Mouse (Mus musculus) telencephalon, adult 2 months (tissue): ENCODE results near the gene Gm18596.
"Not testable (repeated sequence)": the region's sequence is repeated elsewhere in the genome, so short reads cannot be mapped to it uniquely, and the experiment has no call there.

Experiments
- DNase-seq: peaks from one replicate; pipeline ENCODE4 v3.0.0-alpha.2; 2011; ENCODE audit warnings: low read depth, low spot score

Gene Gm18596

DNA sequence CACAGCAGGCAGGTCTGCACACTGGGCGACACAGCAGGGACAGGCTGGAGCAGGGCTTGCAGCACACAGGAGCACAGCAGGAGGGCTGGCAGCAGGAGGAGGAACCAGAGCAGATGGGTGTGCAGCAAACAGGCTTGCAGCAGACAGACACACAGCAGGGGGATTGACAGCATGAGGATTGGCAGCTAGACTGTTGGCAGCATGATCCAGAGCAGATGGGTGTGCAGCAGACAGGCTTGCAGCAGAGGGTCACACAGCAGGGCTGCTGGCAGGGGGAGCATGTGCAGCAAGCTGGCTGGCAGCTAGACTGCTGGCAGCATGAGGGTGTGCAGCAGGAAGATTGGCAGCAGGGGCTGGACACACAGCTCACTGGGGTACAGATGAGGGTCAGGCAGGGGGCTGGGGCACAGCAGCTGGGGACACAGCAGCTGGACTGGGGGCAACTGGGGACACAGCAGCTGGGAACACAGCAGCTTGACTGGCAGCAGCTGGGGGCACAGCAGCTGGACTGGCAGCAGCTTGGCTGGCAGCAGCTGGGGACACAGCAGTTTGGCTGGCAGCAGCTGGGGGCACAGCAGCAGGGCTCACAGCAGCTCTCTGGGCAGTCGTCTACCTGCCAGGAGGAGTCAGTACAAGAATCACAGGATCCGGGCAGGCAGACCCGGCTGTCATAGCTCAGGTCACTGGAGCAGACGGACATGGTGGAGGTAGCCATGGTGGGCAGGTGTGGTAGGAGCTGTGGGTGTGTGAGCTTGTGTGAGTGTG is at the start of gene Gm18596:
Gm18596 (minus strand) TSS at position 715 of the 765 bp plus-strand sequence.
- DNase-seq: not testable (repeated sequence)

DNA sequence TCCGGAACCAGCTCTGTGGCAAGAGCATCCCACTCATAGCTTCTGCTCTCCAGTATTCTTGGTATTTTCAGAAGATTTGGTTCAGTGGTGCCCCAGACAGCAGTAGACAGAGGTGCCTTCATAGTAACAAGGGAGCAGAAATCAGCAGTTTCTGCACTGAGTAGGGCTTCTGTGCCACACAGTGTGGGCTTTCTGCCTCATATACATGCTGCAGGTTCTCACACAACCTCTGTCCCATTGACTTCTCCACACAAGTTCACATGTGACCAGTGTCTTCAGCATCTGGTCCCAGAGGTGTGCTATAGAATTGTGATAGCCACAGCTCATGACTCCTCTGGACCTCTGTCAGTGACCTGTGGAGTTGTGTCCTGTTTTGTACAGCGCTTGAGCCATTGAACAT is 46.2 kb upstream of the Gm18596 start:
- no peak for DNase-seq

DNA sequence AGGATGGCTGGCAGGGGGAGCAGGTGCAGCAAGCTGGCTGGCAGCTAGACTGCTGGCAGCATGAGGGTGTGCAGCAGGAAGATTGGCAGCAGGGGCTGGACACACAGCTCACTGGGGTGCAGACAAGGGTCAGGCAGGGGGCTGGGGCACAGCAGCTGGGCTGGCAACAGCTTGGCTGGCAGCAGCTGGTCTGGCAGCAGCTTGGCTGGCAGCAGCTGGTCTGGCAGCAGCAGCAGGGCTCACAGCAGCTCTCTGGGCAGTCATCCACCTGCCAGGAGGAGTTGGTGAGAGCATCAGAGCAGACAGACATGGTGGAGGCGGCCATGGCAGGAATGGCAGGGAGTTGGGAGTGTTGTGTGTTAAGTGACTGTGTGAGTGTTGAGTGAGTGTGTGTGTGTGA is 45.4 kb upstream of the Gm18596 start, which contains the start of gene Gm7137:
Gm7137 (minus strand) TSS at position 325 of the 400 bp plus-strand sequence.
- not testable (repeated sequence) for DNase-seq

DNA sequence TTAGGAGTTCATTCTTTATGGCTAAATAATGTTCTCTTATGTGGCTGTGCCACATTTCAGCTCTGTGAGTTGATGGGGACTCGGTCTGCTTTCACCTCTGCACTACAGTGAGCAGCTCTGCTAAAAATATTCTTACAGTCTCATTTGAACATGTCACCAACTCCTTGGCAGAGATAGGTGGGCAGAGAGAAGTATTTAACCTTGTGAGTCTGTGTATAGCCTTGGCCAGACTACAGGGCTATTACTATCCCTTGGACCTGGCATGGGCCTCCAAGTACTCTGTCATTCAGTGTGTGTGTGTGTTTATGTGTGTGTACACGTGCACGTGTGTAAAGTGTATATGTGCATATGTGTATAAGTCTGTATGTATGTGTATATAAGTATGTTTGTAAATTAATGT is 41.0 kb upstream of the Gm18596 start:
- DNase-seq: not testable (repeated sequence)

DNA sequence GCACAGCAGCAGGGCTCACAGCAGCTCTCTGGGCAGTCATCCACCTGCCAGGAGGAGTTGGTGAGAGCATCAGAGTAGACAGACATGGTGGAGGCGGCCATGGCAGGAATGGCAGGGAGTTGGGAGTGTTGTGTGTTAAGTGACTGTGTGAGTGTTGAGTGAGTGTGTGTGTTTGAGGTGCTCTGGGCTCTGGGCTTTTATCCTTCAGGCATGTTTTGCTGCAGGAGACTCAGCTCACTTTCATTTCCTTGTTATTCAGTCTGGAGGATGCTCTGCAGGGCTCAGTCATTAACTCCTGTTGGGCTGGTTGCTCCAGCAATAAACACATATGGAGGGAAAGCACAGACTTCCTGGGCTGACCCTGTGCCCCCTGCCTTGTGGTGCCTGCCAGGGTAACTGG is 40.0 kb upstream of the Gm18596 start, which contains the start of gene Gm3250:
Gm3250 (minus strand) TSS at position 101 of the 400 bp plus-strand sequence.
- not testable (repeated sequence) for DNase-seq

DNA sequence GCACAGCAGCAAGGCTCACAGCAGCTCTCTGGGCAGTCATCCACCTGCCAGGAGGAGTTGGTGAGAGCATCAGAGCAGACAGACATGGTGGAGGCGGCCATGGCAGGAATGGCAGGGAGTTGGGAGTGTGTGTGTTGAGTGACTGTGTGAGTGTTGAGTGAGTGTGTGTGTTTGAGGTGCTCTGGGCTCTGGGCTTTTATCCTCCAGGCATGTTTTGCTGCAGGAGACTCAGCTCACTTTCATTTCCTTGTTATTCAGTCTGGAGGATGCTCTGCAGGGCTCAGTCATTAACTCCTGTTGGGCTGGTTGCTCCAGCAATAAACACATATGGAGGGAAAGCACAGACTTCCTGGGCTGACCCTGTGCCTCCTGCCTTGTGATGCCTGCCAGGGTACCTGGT is 34.4 kb upstream of the Gm18596 start, which contains the start of gene Gm7138:
Gm7138 (minus strand) TSS at position 101 of the 400 bp plus-strand sequence.
- not testable (repeated sequence) for DNase-seq

DNA sequence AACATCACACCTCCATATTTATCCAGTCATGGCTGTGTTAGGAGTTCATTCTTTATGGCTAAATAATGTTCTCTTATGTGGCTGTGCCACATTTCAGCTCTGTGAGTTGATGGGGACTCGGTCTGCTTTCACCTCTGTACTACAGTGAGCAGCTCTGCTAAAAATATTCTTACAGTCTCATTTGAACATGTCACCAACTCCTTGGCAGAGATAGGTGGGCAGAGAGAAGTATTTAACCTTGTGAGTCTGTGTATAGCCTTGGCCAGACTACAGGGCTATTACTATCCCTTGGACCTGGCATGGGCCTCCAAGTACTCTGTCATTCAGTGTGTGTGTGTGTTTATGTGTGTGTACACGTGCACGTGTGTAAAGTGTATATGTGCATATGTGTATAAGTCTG is 29.7 kb upstream of the Gm18596 start:
- DNase-seq: not testable (repeated sequence)

DNA sequence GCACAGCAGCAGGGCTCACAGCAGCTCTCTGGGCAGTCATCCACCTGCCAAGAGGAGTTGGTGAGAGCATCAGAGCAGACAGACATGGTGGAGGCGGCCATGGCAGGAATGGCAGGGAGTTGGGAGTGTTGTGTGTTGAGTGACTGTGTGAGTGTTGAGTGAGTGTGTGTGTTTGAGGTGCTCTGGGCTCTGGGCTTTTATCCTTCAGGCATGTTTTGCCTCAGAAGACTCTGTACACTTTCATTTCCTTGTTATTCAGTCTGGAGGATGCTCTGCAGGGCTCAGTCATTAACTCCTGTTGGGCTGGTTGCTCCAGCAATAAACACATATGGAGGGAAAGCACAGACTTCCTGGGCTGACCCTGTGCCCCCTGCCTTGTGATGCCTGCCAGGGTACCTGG is 28.8 kb upstream of the Gm18596 start, which contains the start of gene Gm3238:
Gm3238 (minus strand) TSS at position 101 of the 400 bp plus-strand sequence.
- not testable (repeated sequence) for DNase-seq

DNA sequence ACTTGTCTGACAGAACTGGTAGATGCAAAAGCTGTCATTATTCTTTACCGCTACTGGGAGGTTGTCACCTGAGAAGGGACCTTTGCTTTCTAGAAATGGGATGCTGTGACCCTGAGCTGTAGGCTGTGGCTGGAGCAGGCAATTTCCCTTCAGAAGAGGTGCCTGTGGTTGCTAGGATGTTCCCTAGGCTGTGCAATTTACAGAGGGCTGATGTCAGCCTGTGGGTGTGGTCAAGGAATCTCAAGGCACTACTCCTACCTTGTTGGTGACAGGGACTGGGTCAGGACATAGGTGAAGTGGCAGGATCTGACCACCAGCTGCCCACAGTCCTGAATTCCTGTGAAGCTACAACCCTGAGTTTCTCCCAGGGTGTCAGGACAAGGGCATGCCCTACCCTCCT is 27.3 kb upstream of the Gm18596 start:
- no peak for DNase-seq

DNA sequence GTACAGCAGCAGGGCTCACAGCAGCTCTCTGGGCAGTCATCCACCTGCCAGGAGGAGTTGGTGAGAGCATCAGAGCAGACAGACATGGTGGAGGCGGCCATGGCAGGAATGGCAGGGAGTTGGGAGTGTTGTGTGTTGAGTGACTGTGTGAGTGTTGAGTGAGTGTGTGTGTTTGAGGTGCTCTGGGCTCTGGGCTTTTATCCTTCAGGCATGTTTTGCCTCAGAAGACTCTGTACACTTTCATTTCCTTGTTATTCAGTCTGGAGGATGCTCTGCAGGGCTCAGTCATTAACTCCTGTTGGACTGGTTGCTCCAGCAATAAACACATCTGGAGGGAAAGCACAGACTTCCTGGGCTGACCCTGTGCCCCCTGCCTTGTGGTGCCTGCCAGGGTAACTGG is 17.1 kb upstream of the Gm18596 start, which contains the start of gene Gm3233:
Gm3233 (minus strand) TSS at position 101 of the 400 bp plus-strand sequence.
- DNase-seq: not testable (repeated sequence)

DNA sequence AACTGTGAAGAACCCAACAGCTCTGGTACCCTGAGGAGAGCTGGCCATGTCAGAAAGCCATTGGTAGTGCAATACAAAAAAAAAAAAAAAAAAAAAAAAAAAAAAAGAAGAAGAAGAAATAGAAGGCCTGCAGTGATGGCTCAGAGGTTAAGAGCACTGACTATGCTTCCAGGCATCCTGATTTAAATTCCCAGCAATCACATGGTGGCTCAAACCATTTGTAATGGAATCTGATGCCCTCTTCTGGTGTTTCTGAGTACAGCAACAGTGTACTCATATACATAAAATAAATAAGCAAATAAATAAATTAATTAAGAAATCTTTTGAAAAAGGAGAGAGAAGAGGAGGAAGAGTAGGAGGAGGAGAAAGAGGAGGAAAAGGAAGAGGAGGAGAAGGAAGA is 11.0 kb upstream of the Gm18596 start:
- no peak for DNase-seq

DNA sequence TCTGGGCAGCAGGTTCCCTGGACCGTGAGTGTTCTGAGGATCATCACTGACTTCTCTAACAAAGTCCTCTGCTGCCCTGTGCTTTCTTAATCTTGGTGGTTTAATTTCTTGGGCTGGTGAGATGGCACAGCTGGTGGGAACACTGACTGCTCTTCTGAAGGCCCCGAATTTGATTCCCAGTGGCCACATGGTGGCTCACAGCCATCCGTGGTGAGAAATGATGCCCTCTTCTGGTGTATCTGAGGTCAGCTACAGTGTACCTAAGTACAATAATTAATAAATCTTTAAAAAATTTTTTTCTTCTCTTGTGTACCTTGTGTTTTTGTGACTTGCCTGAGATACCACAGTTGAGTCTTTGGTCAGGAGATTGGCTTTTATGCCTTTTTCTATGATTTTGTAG is 9.9 kb upstream of the Gm18596 start:
- not testable (repeated sequence) for DNase-seq

DNA sequence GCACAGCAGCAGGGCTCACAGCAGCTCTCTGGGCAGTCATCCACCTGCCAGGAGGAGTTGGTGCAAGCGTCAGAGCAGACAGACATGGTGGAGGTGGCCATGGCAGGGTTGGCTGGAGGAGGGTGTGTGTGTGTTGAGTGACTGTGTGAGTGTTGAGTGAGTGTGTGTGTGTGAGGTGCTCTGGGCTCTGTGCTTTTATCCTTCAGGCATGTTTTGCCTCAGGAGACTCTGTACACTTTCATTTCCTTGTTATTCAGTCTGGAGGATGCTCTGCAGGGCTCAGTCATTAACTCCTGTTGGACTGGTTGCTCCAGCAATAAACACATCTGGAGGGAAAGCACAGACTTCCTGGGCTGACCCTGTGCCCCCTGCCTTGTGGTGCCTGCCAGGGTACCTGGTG is 8.8 kb upstream of the Gm18596 start, which contains the start of gene Gm9736:
Gm9736 (minus strand) TSS at position 101 of the 400 bp plus-strand sequence.
- not testable (repeated sequence) for DNase-seq

DNA sequence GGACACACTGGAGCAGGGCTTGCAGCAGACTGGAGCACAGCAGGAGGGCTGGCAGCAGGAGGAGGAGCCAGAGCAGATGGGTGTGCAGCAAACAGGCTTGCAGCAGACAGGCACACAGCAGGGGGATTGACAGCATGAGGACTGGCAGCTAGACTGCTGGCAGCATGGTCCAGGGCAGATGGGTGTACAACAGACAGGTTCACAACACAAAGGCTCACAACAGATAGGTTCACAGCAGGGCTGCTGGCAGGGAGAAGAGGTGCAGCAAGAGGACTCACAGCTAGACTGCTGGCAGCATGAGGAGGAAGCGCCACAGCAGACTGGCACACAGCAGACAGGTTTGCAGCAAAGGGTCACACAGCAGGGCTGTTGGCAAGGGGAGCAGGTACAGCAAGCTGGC is 8.2 kb upstream of the Gm18596 start:
- not testable (repeated sequence) for DNase-seq

DNA sequence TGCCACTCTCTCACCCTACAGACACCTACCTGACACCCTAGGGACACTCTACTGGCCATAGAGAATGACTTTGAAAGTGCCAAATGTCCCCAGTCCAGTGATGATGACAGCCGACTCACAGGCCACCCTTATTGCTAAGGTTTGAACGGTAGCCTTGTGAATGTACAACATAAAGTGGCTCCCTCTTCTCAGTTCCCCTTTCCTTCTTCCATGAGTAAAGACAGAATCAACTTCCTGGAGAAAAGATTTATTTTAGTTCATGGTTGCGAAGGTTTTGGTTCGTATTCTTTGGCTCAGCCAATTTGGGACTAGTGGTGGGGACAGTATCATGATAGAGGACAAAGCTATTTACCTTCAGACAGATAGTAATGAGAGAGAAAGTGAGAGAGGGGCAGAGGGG is 3.5 kb downstream of the Gm18596 start:
- no peak for DNase-seq

DNA sequence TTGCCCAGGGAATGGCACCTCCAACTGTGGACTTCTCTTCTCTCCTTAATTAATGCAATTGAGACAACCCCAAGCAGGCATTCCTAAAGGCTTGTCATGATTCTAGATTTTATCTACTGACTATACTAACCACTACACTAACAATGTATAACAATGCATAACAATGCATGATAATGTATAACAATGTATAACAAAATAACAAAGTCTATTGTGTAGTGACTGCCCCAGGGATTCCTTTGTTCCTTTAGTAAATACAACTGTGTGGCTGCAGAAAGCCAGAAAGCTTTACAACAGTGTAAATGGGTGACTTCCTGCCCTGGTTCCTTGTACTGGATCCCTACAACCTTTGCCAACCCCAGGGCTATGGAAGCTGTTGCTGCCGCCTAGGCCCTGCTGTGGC is 6.5 kb downstream of the Gm18596 start:
- no peak for DNase-seq

DNA sequence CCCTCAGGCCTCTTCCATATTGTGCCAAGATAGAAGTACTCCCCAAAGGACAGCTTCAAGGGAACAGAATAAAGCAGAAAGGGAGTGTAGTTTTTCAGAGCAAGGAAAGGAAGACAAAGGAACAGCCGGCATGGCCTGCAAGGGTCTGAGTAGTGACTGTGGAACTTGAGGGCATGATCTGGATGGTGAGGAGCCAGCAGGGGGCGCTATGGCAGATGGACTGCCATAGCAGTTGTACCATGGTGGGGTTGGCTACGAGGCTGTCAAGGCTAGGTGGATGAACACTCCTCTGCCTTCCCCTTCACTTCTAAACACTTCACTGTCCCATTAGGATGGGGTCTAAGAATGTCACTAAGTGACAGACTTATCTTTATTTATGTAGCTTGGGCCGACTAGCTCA is 13.2 kb downstream of the Gm18596 start:
- DNase-seq: no peak

DNA sequence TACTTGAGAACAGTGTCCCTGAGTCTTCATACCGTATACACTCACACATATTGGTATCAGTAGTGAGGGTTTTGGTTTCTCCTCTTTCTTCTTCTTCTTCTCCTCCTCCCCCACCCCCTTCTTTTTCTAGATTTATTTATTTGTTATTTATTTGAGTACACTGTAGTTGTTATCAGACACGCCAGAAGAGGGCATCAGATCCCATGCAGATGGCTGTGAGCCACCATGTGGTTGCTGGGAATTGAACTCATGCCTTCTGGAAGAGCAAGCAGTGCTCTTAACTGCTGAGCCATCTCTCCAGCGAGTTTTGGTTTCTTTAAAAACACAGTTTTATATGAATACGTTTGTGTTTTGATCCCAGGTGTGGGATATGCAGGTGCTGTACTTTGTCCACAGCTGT is 14.2 kb downstream of the Gm18596 start:
- no peak for DNase-seq

DNA sequence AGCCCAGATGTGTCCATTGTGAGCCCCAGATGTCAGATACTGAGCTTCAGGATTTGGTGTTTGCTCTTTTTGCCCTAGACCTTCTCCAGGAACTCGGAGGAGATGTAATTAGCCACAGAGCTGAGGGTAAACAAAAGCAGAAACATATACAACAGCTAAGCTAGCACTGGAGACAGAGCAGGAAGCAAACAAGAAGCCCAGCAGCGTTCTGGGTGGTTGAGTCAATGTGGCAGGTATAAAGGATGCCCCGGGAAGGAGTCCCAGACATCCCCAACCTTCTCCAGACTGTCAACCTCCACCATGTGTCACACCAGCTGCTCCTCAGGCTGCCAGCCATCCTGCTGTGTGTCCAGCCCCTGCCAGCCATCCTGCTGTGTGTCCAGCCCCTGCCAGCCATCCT is 16.3 kb downstream of the Gm18596 start, which contains the start of gene Gm10100:
Gm10100 (plus strand) TSS at position 301 of the 400 bp plus-strand sequence.
- no peak for DNase-seq

DNA sequence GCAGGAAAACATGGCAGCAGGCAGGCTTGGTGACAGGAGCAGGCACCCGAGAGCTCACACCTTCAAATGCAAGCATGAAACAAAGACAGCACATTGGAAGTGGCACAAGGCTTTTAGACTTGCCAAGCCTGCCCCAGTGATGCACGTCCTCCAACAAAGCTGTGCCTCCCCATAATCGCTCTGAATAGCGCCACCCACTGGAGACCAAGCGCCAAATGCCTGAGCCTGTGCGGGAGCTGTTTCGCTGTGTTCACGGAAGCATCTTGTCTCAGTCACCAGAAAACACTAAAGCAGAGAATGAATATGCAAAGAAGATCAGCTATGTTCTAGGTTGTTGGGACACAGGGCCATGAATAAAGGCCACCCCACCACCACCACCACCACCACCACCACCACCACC is 17.6 kb downstream of the Gm18596 start:
- no peak for DNase-seq

DNA sequence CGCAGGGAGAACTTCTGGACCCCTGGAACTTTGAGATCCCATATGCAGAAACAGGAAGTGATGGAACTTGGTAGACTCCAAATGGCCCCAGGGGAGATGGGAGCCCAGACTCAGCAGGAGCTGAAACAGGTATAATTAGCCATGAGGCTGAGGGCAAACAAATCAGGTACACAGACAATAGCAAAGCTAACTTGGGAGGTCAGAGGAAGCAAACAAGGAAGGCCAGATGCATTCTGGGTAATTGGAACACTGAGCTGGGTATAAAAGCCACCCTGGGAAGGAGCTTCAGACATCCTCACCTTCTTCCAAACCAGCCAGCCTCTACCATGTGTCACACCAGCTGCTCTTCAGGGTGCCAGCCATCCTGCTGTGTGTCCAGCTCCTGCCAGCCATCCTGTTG is 22.1 kb downstream of the Gm18596 start, which contains the start of gene Krtap12-1:
Krtap12-1 (plus strand) TSS at position 301 of the 400 bp plus-strand sequence.
- DNase-seq: not testable (repeated sequence)

DNA sequence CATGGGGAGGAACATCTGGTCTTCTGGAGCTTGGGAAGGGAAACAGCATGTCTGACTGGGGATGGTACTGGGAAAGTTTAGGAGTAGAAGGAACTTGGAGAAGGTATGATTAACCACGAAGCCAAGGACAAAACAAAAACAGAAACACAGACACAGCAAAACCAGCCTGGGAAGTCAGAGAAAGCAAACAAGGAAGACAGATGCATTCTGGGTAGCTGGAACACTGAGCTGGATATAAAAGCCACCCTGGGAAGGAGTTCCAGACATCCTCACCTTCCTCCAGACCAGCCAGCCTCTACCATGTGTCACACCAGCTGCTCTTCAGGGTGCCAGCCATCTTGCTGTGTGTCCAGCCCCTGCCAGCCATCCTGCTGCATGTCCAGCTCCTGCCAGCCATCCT is 26.9 kb downstream of the Gm18596 start, which contains the start of gene Gm10142:
Gm10142 (plus strand) TSS at position 301 of the 400 bp plus-strand sequence.
- no peak for DNase-seq

DNA sequence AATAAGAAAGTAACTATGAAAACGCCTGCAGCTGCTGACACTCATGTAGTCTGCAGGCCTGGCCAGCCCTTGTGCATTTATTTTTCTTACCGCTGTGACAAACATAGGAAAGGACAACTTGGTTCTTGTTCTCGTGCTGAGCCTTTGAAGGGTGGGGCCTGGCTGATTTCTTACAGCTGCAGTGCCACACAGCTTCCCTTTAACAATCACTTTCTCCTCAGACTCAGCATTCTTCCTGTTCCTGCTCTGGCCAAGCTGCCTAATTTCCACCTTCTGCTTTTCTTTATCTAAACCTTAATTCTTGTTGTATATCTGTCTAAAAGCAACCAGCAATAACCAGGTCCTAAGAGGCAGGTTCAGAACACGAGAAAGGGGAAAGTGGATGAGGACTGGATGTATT is 28.7 kb downstream of the Gm18596 start:
- no peak for DNase-seq
